Mouse (Mus musculus) 3T3-L1 (cell line): ENCODE measurements at regions not wholly inside any gene's neighbourhood (a gene's known extent, or its start where the extent isn't known, plus 50 kb on each side); places are given as distances from the start of the nearest gene placed in this dataset.
A peak's percentile ranks its signal among the peaks of the same experiment; 100 is the strongest.

Experiments used
- DNase-seq: peaks from one replicate; pipeline ENCODE4 v3.0.0-alpha.2; 2015; ENCODE audit warnings: low read depth, low spot score

GRCm38 (mm10) chr14:61995253-61995652 lies 297.1 kb upstream of the Rnaseh2b start:
- DNase-seq = no peak

- DNase-seq = no peak
These were observed 294.7 kb upstream of the Rnaseh2b start for GRCm38 (mm10) chr14:61997736-61998135.

GRCm38 (mm10) chr14:61998259-61998658 lies 294.1 kb upstream of the Rnaseh2b start:
- DNase-seq = no peak

- no peak for DNase-seq
These were observed 290.9 kb upstream of the Rnaseh2b start for GRCm38 (mm10) chr14:62001481-62001949.

GRCm38 (mm10) chr14:62002131-62002530 lies 290.3 kb upstream of the Rnaseh2b start:
- DNase-seq = no peak

GRCm38 (mm10) chr14:62003013-62003781 lies 289.2 kb upstream of the Rnaseh2b start:
- peak; percentile 3 for DNase-seq

- no peak for DNase-seq
These were observed 288.6 kb upstream of the Rnaseh2b start for GRCm38 (mm10) chr14:62003797-62004196.

GRCm38 (mm10) chr14:62008707-62009106 lies 283.7 kb upstream of the Rnaseh2b start:
- DNase-seq = no peak

GRCm38 (mm10) chr14:62018804-62019203 lies 273.6 kb upstream of the Rnaseh2b start:
- no peak for DNase-seq

GRCm38 (mm10) chr14:62020996-62021395 lies 271.4 kb upstream of the Rnaseh2b start:
- DNase-seq = no peak

GRCm38 (mm10) chr14:62022193-62022592 lies 270.2 kb upstream of the Rnaseh2b start:
- DNase-seq = no peak

GRCm38 (mm10) chr14:62023022-62023421 lies 269.4 kb upstream of the Rnaseh2b start:
- no peak for DNase-seq

- DNase-seq = peak; percentile 4
These were observed 264.6 kb upstream of the Rnaseh2b start for GRCm38 (mm10) chr14:62027751-62028279.

- DNase-seq = no peak
These were observed 262.3 kb upstream of the Rnaseh2b start for GRCm38 (mm10) chr14:62030059-62030458.

- DNase-seq = no peak
These were observed 258.7 kb upstream of the Rnaseh2b start for GRCm38 (mm10) chr14:62033661-62034060.

GRCm38 (mm10) chr14:62034664-62035063 lies 257.7 kb upstream of the Rnaseh2b start:
- DNase-seq = no peak

- DNase-seq = no peak
These were observed 257.0 kb upstream of the Rnaseh2b start for GRCm38 (mm10) chr14:62035416-62035815.

- peak; percentile 4 for DNase-seq
These were observed 254.9 kb upstream of the Rnaseh2b start for GRCm38 (mm10) chr14:62037514-62037913.

- DNase-seq = no peak
These were observed 254.5 kb upstream of the Rnaseh2b start for GRCm38 (mm10) chr14:62037917-62038316.

- DNase-seq = peak; percentile 77
These were observed 249.9 kb upstream of the Rnaseh2b start for GRCm38 (mm10) chr14:62042305-62043116.

GRCm38 (mm10) chr14:62043117-62043422 lies 249.3 kb upstream of the Rnaseh2b start:
- DNase-seq = no peak

GRCm38 (mm10) chr14:62050941-62051340 lies 241.4 kb upstream of the Rnaseh2b start:
- no peak for DNase-seq

- no peak for DNase-seq
These were observed 240.5 kb upstream of the Rnaseh2b start for GRCm38 (mm10) chr14:62051923-62052322.
